Mouse (Mus musculus): ENCODE results near the gene Msln. TPM values are rescaled to one million over a fixed set of nuclear protein-coding genes. Genes with fewer than 3 reads are reported as not detected.
"Not testable (repeated sequence)": the region's sequence is repeated elsewhere in the genome, so short reads cannot be mapped to it uniquely, and the experiment has no call there.

The Msln gene
- polyA plus RNA-seq, 1 experiment from 2014 or later: 0.98 TPM

DNA sequence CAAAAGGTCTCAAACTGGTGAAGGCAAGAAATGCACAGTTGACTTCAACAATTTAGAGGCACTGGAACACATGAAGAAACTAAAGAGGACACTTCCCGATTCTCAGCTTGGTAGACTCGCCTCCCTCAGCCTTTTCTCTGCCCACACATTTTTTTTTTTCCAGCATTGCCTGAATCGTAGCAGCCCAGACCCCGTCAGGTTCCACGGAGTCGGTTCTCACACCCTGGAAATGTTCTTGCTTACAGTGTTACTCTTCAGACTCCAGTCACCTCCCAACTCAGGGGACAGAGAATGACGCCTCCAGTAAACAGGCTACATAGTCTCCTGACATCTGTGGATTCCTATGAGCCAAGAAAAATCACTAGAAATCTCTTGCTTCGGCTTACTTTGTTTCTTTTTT, 6.0 kb upstream of the Msln start:
- DNase-seq (ENCODE audit: low spot score): no peak
- H3K27ac ChIP-seq: no peak overlapping the region
- H3K4me3 ChIP-seq: no peak overlapping the region
- peaks cover 8% of the 10 kb centered on the region; the same call in 1 of the 2 replicates for H3K27me3 ChIP-seq (ENCODE audit: insufficient read depth, poor library complexity, severe bottlenecking)
- H3K4me1 ChIP-seq: peaks cover 13% of the 10 kb centered on the region
- 70% methylated on average over 8 of the region's 8 CpGs for WGBS
- H3K9me3 ChIP-seq: no peaks in the 10 kb centered on the region
- no peaks in the 10 kb centered on the region for H3K36me3 ChIP-seq

GRCm38 (mm10) chr17:25757691-25758090, 3.5 kb upstream of the Msln start:
- Histone ChIP-seq H3K4me1 (peaks cover 13% of the 10 kb centered on the region), H3K36me3 (no peaks in the 10 kb centered on the region), H3K9me3 (no peaks in the 10 kb centered on the region), H3K27me3 (ENCODE audit: insufficient read depth, poor library complexity, severe bottlenecking) (peaks cover 20% of the 10 kb centered on the region), H3K4me3 (no peak overlapping the region), H3K27ac (no peak overlapping the region)
- WGBS: 62% methylated on average over 3 of the region's 3 CpGs
- no peak for DNase-seq (ENCODE audit: low spot score)

DNA sequence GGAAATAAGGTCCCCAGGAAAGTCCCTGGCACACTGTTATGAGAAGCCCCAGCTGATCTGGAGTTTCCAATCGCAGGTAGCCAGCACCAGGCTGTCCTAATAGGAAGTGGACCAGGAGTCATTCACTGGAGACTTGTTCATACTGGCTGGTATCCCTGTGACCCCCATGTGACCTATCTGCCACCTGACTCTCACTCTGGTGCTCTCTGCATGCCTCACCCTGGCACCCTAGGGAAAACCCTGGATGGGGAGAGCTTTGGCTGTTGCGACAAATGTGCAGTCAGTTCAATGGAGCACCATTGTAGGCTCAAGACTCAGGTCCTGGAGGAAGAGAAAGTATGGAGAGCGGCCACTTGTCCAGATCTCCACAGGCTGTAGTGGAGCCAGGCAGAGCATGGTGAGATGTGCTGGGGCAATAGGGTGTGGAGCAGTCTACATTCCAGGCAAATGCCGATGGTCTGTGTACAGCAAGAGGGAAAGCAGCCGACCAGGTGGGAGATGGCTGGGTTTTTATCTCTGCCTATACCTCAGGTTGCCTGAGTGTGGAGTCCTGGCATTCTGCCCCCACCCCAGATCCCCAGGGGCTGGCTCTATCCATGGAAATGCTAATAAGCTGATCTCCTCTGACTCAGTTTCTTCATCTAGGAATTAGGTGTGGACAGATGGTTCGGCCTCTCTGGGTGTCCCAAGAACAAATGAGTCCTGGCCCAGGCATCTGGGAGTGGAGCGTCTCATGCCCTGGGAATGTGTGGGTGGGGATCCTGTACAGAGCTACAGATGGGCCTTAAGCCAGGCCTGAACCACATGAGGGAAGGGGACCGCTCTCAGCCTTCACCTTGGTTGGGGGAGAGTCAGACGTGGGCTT, 2.4 kb upstream of the Msln start:
- no peaks in the 10 kb centered on the region for H3K9me3 ChIP-seq
- H3K4me1 ChIP-seq: peaks cover 15% of the 10 kb centered on the region
- H3K27me3 ChIP-seq (ENCODE audit: insufficient read depth, poor library complexity, severe bottlenecking): peaks cover 23% of the 10 kb centered on the region
- DNase-seq (ENCODE audit: low spot score): peak; percentile 79
- no peaks in the 10 kb centered on the region for H3K36me3 ChIP-seq
- peak overlapping the region; percentile 52; the same call in 1 of the 2 replicates for H3K27ac ChIP-seq
- H3K4me3 ChIP-seq: no peak overlapping the region
- 77% methylated on average over 9 of the region's 9 CpGs for WGBS

GRCm38 (mm10) chr17:25755627-25756377, 1.6 kb upstream of the Msln start:
- Histone ChIP-seq H3K9me3 (no peaks in the 10 kb centered on the region), H3K27ac (peak overlapping the region; percentile 52; the same call in 1 of the 2 replicates), H3K4me3 (no peak overlapping the region), H3K36me3 (no peaks in the 10 kb centered on the region), H3K27me3 (ENCODE audit: insufficient read depth, poor library complexity, severe bottlenecking) (peaks cover 23% of the 10 kb centered on the region), H3K4me1 (peaks cover 22% of the 10 kb centered on the region)
- no peak for DNase-seq (ENCODE audit: low spot score)
- 34% methylated on average over 4 of the region's 4 CpGs for WGBS

- 76% methylated on average over 4 of the region's 4 CpGs for WGBS
- H3K9me3 ChIP-seq: no peaks in the 10 kb centered on the region
- no peak overlapping the region for H3K4me3 ChIP-seq
- no peak overlapping the region for H3K27ac ChIP-seq
- H3K36me3 ChIP-seq: no peaks in the 10 kb centered on the region
- H3K27me3 ChIP-seq (ENCODE audit: insufficient read depth, poor library complexity, severe bottlenecking): peaks cover 24% of the 10 kb centered on the region
- peaks cover 22% of the 10 kb centered on the region for H3K4me1 ChIP-seq
- no peak for DNase-seq (ENCODE audit: low spot score)
Measured at GRCm38 (mm10) chr17:25755086-25755485, 908 bp upstream of the Msln start.

DNA sequence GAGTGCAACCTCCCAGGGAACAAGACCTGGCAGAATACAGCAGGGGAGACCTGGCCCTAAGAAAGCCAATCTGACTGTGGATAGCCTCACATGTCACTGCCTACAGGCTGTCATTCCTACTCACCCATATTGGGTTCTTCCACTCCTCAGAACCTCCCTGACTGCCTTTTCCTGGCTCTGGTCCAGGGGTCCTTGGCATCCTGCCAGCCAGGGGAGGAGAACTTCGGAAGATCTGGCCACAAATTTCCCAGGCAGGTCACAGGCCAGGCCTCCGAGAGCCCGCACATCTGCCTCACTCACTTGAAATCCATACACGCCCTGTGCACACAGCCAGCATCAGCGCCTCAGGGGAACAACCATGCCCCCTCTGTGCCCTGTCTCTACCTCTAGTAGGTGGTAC, 2.7 kb downstream of the Msln start:
- 54% methylated on average over 5 of the region's 5 CpGs for WGBS
- Histone ChIP-seq H3K4me3 (no peak overlapping the region), H3K27ac (no peak overlapping the region), H3K4me1 (peaks cover 20% of the 10 kb centered on the region), H3K9me3 (no peaks in the 10 kb centered on the region), H3K27me3 (ENCODE audit: insufficient read depth, poor library complexity, severe bottlenecking) (peaks cover 30% of the 10 kb centered on the region), H3K36me3 (no peaks in the 10 kb centered on the region)
- peak; percentile 78 for DNase-seq (ENCODE audit: low spot score)

GRCm38 (mm10) chr17:25749314-25749713, 4.9 kb downstream of the Msln start:
- no peak for DNase-seq (ENCODE audit: low spot score)
- Histone ChIP-seq H3K27ac (no peak overlapping the region), H3K4me3 (no peak overlapping the region), H3K27me3 (ENCODE audit: insufficient read depth, poor library complexity, severe bottlenecking) (peaks cover 39% of the 10 kb centered on the region), H3K36me3 (no peaks in the 10 kb centered on the region), H3K9me3 (no peaks in the 10 kb centered on the region), H3K4me1 (peaks cover 16% of the 10 kb centered on the region)
- 71% methylated on average over 6 of the region's 6 CpGs for WGBS

DNA sequence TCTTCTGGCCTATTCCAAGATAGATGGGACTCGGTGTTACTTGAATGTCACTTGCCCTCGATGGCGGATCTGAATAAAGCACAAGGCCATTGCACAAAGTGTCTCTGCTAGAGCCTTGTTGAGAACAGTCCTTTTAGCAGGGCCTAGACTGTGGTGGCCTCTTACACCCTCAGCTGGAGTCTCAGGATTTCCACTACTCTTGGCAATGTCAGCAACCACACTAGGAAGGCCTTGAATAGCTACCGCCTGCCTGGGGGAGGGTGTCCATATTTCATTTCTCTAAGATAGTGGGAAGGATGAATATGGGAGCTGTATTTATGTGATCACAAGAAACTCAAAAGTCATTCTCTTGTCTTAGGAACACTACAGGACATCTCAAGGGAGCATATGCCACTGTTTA, 5.9 kb downstream of the Msln start:
- Histone ChIP-seq H3K4me3 (no peak overlapping the region), H3K9me3 (no peaks in the 10 kb centered on the region), H3K27me3 (ENCODE audit: insufficient read depth, poor library complexity, severe bottlenecking) (peaks cover 40% of the 10 kb centered on the region), H3K4me1 (peaks cover 16% of the 10 kb centered on the region), H3K27ac (no peak overlapping the region), H3K36me3 (no peaks in the 10 kb centered on the region)
- no peak for DNase-seq (ENCODE audit: low spot score)
- WGBS: 82% methylated on average over 4 of the region's 4 CpGs

GRCm38 (mm10) chr17:25744311-25744710, 9.9 kb downstream of the Msln start:
- Histone ChIP-seq H3K36me3 (no peaks in the 10 kb centered on the region), H3K27me3 (ENCODE audit: insufficient read depth, poor library complexity, severe bottlenecking) (peaks cover 33% of the 10 kb centered on the region), H3K4me1 (peaks cover 8% of the 10 kb centered on the region), H3K27ac (no peak overlapping the region), H3K4me3 (no peak overlapping the region), H3K9me3 (no peaks in the 10 kb centered on the region)
- no peak for DNase-seq (ENCODE audit: low spot score)
- 78% methylated on average over 10 of the region's 10 CpGs for WGBS

- Histone ChIP-seq H3K9me3 (no peaks in the 10 kb centered on the region), H3K27ac (no peak overlapping the region), H3K36me3 (no peaks in the 10 kb centered on the region), H3K27me3 (ENCODE audit: insufficient read depth, poor library complexity, severe bottlenecking) (peaks cover 35% of the 10 kb centered on the region), H3K4me1 (peaks cover 8% of the 10 kb centered on the region), H3K4me3 (no peak overlapping the region)
- DNase-seq (ENCODE audit: low spot score): no peak
- 89% methylated on average over 9 of the region's 9 CpGs for WGBS
Measured at GRCm38 (mm10) chr17:25743831-25744230, 10.3 kb downstream of the Msln start.

DNA sequence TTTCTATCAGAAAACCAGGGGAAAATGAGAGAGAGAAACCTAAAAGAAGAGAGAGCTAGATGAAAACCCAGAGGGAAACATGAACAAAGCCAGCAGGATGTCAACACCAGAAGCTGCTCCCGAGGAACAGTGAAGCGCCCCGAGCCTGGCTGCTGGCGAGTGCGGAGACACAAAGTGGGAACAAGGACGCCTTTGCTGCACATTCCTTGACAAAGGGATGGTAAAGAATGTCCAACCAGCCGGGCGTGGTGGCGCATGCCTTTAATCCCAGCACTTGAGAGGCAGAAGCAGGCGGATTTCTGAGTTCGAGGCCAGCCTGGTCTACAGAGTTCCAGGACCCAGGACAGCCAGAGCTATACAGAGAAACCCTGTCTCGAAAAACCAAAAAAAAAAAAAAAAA, 12.7 kb downstream of the Msln start:
- H3K4me3 ChIP-seq; DNase-seq (ENCODE audit: low spot score); H3K4me1 ChIP-seq; H3K9me3 ChIP-seq; H3K27ac ChIP-seq; H3K36me3 ChIP-seq: not testable (repeated sequence)
- H3K27me3 ChIP-seq (ENCODE audit: insufficient read depth, poor library complexity, severe bottlenecking): peaks cover 52% of the 10 kb centered on the region
- WGBS: 71% methylated on average over 12 of the region's 12 CpGs

GRCm38 (mm10) chr17:25738861-25739260, 15.3 kb downstream of the Msln start:
- H3K4me1 ChIP-seq: no peaks in the 10 kb centered on the region
- no peak for DNase-seq (ENCODE audit: low spot score)
- no peak overlapping the region for H3K4me3 ChIP-seq
- H3K9me3 ChIP-seq: no peaks in the 10 kb centered on the region
- WGBS: 70% methylated on average over 7 of the region's 7 CpGs
- no peak overlapping the region for H3K27ac ChIP-seq
- H3K27me3 ChIP-seq (ENCODE audit: insufficient read depth, poor library complexity, severe bottlenecking): peaks cover 51% of the 10 kb centered on the region
- H3K36me3 ChIP-seq: no peaks in the 10 kb centered on the region

DNA sequence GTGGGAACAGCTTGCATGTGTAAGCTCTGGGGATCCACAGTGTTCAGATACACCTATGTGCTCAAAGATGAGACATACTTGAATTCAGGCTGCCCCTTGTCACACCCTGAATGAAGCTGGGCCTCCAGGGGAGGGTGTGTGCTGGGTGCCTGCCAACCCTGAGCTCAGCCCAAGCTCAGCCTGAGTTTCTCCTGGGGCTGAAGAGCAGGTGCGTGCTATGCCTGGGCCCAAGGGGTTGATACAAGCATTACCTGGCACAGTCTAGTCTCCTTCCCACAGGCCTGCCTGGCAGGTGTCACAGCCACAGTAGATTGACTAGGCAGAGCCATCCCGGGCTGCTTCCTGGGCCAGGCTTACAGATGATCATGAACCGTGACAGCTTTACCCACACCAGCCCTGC, 18.4 kb downstream of the Msln start, which contains the start of gene Mslnl:
Mslnl (plus strand) TSS at position 298 of the 400 bp plus-strand sequence.
- no peak within 1 kb of the TSS for H3K4me3 ChIP-seq
- no peak for DNase-seq (ENCODE audit: low spot score)
- no peak within 1 kb of the TSS for H3K27ac ChIP-seq
- peaks cover 8% of the 10 kb centered on the region for H3K36me3 ChIP-seq
- no peaks in the 10 kb centered on the region for H3K9me3 ChIP-seq
- H3K27me3 ChIP-seq (ENCODE audit: insufficient read depth, poor library complexity, severe bottlenecking): peaks cover 35% of the 10 kb centered on the region
- 76% methylated on average over 3 of the region's 3 CpGs for whole genome bisulfite sequencing
- peaks cover 12% of the 10 kb centered on the region; the same call in 1 of the 2 replicates for H3K4me1 ChIP-seq
